Comparison of ENCODE assay signal across 11 mouse cellular contexts in the genomic region with DNA sequence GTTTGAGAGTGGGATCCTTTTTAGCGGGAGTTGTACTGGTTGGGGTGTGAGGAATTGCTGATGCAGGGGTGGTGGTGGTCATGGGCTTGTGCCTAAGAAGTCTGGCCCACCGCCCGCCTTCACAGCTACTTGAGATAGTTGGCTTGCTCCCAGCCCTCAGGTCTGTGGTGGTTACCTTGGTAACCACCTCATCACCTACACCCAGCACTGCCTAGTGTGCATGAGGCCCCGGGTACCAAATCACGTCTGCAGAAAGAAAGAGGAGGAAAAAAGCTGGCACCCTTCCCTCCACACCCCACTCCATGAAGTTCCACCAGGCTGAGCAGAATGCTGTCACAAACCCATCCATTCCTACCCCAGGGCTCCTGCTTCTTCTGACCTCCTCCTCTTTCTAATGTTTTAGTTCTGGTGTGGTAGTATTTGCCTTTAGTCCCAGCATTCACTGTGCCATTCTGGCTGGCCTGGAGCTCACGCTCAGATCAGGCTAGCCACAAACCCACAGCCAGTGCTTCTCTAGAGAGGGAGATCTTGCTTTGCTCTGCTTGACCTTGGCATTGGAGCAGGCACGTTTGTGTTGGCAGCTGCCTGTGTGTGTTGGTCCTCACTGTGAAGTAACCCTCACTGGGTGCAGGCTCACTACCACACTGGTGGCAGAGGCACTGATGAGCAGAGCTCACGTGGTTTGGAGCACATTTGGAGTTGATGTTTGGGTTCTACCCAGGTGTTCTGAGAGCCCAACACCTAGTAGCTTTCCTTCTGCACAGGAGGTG. TPM values are rescaled to one million over a fixed set of nuclear protein-coding genes. Genes with fewer than 3 reads are reported as not detected.
DNase-seq lines count a peak whose midpoint lies in the region; ATAC-seq lines count a peak whose summit lies in the region.
"Had no signal": no experiment of that assay in that cellular context is flagged by ENCODE, and none has a peak within 500 bp of the region (broad histone marks: within the 10 kb centered on the region; RNA-seq: fewer than 3 reads in every experiment).

No protein-coding gene starts in this region.

- H3K9me3 ChIP-seq in intestine, embryonic 15.5 days: no peaks in the 10 kb centered on the region
- H3K9me3 ChIP-seq: heart, embryonic 10.5 days; hindbrain, embryonic 13.5 days; lung, embryonic 15.5 days had no signal

- intact Hi-C loops in left cerebral cortex, postnatal 14 days (cut with DNase I): loop anchor here (2.0 kb wide), 1 partner anchor 61 kb away; no protein-coding TSS in a partner anchor

- DNase-seq in frontal cortex, adult 2 months (ENCODE audit: extremely low spot score in 1 of 2, low spot score in 1 of 2): peak; percentile 46 to 71
- no peak for DNase-seq in frontal cortex, postnatal 14 days (ENCODE audit: low spot score in 2 of 2)
- peak; percentile 42 for DNase-seq in ovary, adult 18-20 months (ENCODE audit: low spot score)
- no peak for DNase-seq in ovary, postnatal 36 days (ENCODE audit: low spot score)
- DNase-seq in left cerebral cortex, postnatal 14 days (ENCODE audit: low spot score in 2 of 2): peak; percentile 51 to 58
- peak; percentile 50 for DNase-seq in right cerebral cortex, postnatal 25 days
- DNase-seq: embryo, embryonic 11 days had no signal

- 77% methylated on average over 8 of the region's 8 CpGs for WGBS in intestine, embryonic 15.5 days

- no peak for ATAC-seq in intestine, embryonic 15.5 days

- H3K36me3 ChIP-seq in intestine, embryonic 15.5 days: no peaks in the 10 kb centered on the region
- H3K36me3 ChIP-seq: heart, embryonic 10.5 days had no signal

- H3K4me3 ChIP-seq in intestine, embryonic 15.5 days (replicated peaks): no peak overlapping the region
- H3K4me3 ChIP-seq: heart, embryonic 10.5 days; hindbrain, embryonic 13.5 days; lung, embryonic 15.5 days had no signal

- H3K4me1 ChIP-seq in intestine, embryonic 15.5 days (replicated peaks): peaks cover 10% of the 10 kb centered on the region

- no peak overlapping the region for H3K9ac ChIP-seq in intestine, embryonic 15.5 days
- H3K9ac ChIP-seq: hindbrain, embryonic 13.5 days; lung, embryonic 15.5 days had no signal

- no peak overlapping the region for H3K4me2 ChIP-seq in intestine, embryonic 15.5 days (replicated peaks)
- H3K4me2 ChIP-seq: hindbrain, embryonic 13.5 days; lung, embryonic 15.5 days had no signal

- no peaks in the 10 kb centered on the region for H3K27me3 ChIP-seq in intestine, embryonic 15.5 days (replicated peaks)
- H3K27me3 ChIP-seq: hindbrain, embryonic 13.5 days; lung, embryonic 15.5 days had no signal

- no peak overlapping the region for H3K27ac ChIP-seq in intestine, embryonic 15.5 days
- H3K27ac ChIP-seq: heart, embryonic 10.5 days; hindbrain, embryonic 13.5 days; lung, embryonic 15.5 days had no signal

RNA-seq across cellular contexts. Expression of gene Clstn1, which starts 23.2 kb away (rescaled TPM):
- polyA plus RNA-seq in frontal cortex, adult 2 months (2012; rRNA removed): 310 and 338 TPM in 2 replicates
- 1,000 to 10,000 TPM; 1,335 to 1,338 TPM for total RNA-seq in left cerebral cortex, postnatal 14 days (2021)
- polyA plus RNA-seq in intestine, embryonic 15.5 days (2015; fragmentation: Nextera tagmentation; extraction: Ambion mirVana): 40.9 and 42.4 TPM in 2 replicates

Comparison
In these comparisons a context has a peak if more than half of its experiments do, and no peak if none do; other contexts are left out.
1. DNase-seq: peak in frontal cortex, adult 2 months (2 of 2), ovary, adult 18-20 months (single experiment), left cerebral cortex, postnatal 14 days (2 of 2) and right cerebral cortex, postnatal 25 days (single experiment); none in frontal cortex, postnatal 14 days (0 of 2) and ovary, postnatal 36 days (single experiment).